Mouse (Mus musculus) midbrain, embryonic 14.5 days (tissue): ENCODE results near the gene Sdccag8. TPM values are rescaled to one million over a fixed set of nuclear protein-coding genes. Genes with fewer than 3 reads are reported as not detected.

Experiments used
- microRNA counts: library from miRNA; unstranded; fragments of <30 nt; microRNA quantifications from one replicate; lab custom pipeline; 2016
- microRNA-seq: library from miRNA; unstranded; fragments of <30 nt; microRNA quantifications from one replicate; pipeline ENCODE4, GENCODE M21; 2016
- polyA plus RNA-seq: library from polyadenylated mRNA; unstranded; fragments of >200 nt; fragmentation: Nextera tagmentation; extraction: Ambion mirVana; gene quantifications from 2 replicates; pipeline ENCODE4 v1.2.1, GENCODE M21; 2014

Sdccag8 gene
- polyA plus RNA-seq, 1 experiment from 2014 or later: 23.5 TPM

MicroRNAs encoded within 50 kb of the gene (microRNA counts, 519-probe panel; counts per million panel counts)
- 5,368 counts per million, percentile 59 among the panel's probes with 10 or more counts for microRNA mmu-miR-350 (lab: Ali Mortazavi, UCI)

Small RNAs within 50 kb of the gene (microRNA-seq; reads per million reads assigned to microRNA genes)
- gene Gm25993 (not detected), gene Mir350 (666 reads per million, percentile 77 among the genes with 10 or more reads in this experiment)

Other genes starting within 250 kb of the Sdccag8 start
- 144 and 182 TPM in 2 replicates for gene Cep170, start 593 bp upstream of the Sdccag8 start, polyA plus RNA-seq